ENCODE assay signal across 30 mouse cellular contexts in genomic region chr1:178663539-178663938, GRCm38 (mm10).
DNase-seq lines count a peak whose midpoint lies in the region; ATAC-seq and TF ChIP-seq lines count a peak whose summit lies in the region.
"Had no signal": no experiment of that assay in that cellular context is flagged by ENCODE, and none has a peak within 500 bp of the region (broad histone marks: within the 10 kb centered on the region; RNA-seq: fewer than 3 reads in every experiment).

No protein-coding gene starts in this region.

- no peak overlapping the region for H3K4me3 ChIP-seq in intestine, embryonic 15.5 days (replicated peaks)
- no peak overlapping the region for H3K4me3 ChIP-seq in intestine, postnatal 0 days (ENCODE audit: low read depth, low read length)
- H3K4me3 ChIP-seq in stomach, embryonic 14.5 days (ENCODE audit: low read depth, low read length) = no peak overlapping the region
- no peak overlapping the region for H3K4me3 ChIP-seq in stomach, postnatal 0 days (ENCODE audit: low read depth, low read length)
- H3K4me3 ChIP-seq in limb, embryonic 10.5 days = no peak overlapping the region
- H3K4me3 ChIP-seq: gastrocnemius, adult 2 months; hindbrain, embryonic 10.5 days; layer of hippocampus, adult 2 months; midbrain, embryonic 15.5 days; myocyte; neural tube, embryonic 13.5 days had no signal

- ATAC-seq in intestine, embryonic 15.5 days = no peak
- ATAC-seq in intestine, postnatal 0 days = no peak
- no peak for ATAC-seq in stomach, embryonic 14.5 days (ENCODE audit: insufficient number of reproducible peaks, insufficient read depth, low FRiP score, low read depth)
- no peak for ATAC-seq in stomach, postnatal 0 days (ENCODE audit: low FRiP score, low TSS enrichment)
- ATAC-seq: forebrain, postnatal 0 days; hindbrain, embryonic 16.5 days; midbrain, embryonic 15.5 days had no signal

- DNase-seq in stomach, postnatal 0 days (ENCODE audit: low spot score) = no peak
- no peak for DNase-seq in limb, embryonic 10.5 days (ENCODE audit: low spot score)
- no peak for DNase-seq in left cerebral cortex, postnatal 10 days (ENCODE audit: extremely low spot score in 1 of 2, low spot score in 2 of 2)
- DNase-seq in adrenal gland, adult 18-20 months (ENCODE audit: low spot score in 2 of 2) = no peak
- DNase-seq: adrenal gland, postnatal 10 days; B cell, adult 2 months; cerebellum, adult 18-20 months; cerebellum, postnatal 25 days; forebrain, postnatal 0 days; gastrocnemius, adult 2 months; heart, postnatal 10 days; kidney, adult 18-20 months; kidney, postnatal 14 days; lung, postnatal 4 days; retina, postnatal 1 day; right cerebral cortex, postnatal 25 days; spleen, adult 18-20 months; thymus, adult 2 months; thymus, postnatal 4 days had no signal

- no peak overlapping the region for H3K4me2 ChIP-seq in intestine, embryonic 15.5 days (replicated peaks)
- no peak overlapping the region for H3K4me2 ChIP-seq in intestine, postnatal 0 days (replicated peaks; ENCODE audit: low read depth)
- H3K4me2 ChIP-seq in stomach, embryonic 14.5 days (replicated peaks; ENCODE audit: low read depth, low read length) = no peak overlapping the region
- no peak overlapping the region for H3K4me2 ChIP-seq in stomach, postnatal 0 days (replicated peaks; ENCODE audit: low read depth)
- H3K4me2 ChIP-seq: midbrain, embryonic 15.5 days; neural tube, embryonic 13.5 days had no signal

- TF ChIP-seq CTCF in intestine, postnatal 0 days (IDR thresholded peaks at IDR 0.05; ENCODE audit: low read depth) = no peak
- no peak for TF ChIP-seq CTCF in stomach, postnatal 0 days (IDR thresholded peaks at IDR 0.05; ENCODE audit: low read depth)

- peaks cover 14% of the 10 kb centered on the region; the same call in 1 of the 2 replicates for H3K4me1 ChIP-seq in intestine, embryonic 15.5 days (replicated peaks)
- H3K4me1 ChIP-seq in intestine, postnatal 0 days (replicated peaks; ENCODE audit: control insufficient read depth, insufficient read depth, low read length) = no peaks in the 10 kb centered on the region
- peaks cover 17% of the 10 kb centered on the region for H3K4me1 ChIP-seq in stomach, embryonic 14.5 days (ENCODE audit: control insufficient read depth, insufficient read depth, low read length)
- H3K4me1 ChIP-seq in stomach, postnatal 0 days (replicated peaks; ENCODE audit: control insufficient read depth, insufficient read depth) = no peaks in the 10 kb centered on the region
- peaks cover 67% of the 10 kb centered on the region for H3K4me1 ChIP-seq in limb, embryonic 10.5 days

- intact Hi-C loops in left cerebral cortex, postnatal 10 days (cut with DNase I) = no loop called here

- no peaks in the 10 kb centered on the region for H3K9me3 ChIP-seq in intestine, embryonic 15.5 days
- H3K9me3 ChIP-seq in intestine, postnatal 0 days (ENCODE audit: control insufficient read depth) = no peaks in the 10 kb centered on the region
- H3K9me3 ChIP-seq in stomach, embryonic 14.5 days (ENCODE audit: control insufficient read depth, low read depth, low read length) = no peaks in the 10 kb centered on the region
- no peaks in the 10 kb centered on the region for H3K9me3 ChIP-seq in stomach, postnatal 0 days (ENCODE audit: control insufficient read depth, low read length)
- no peaks in the 10 kb centered on the region for H3K9me3 ChIP-seq in limb, embryonic 10.5 days (replicated peaks)
- H3K9me3 ChIP-seq: hindbrain, embryonic 10.5 days; midbrain, embryonic 15.5 days; neural tube, embryonic 13.5 days had no signal

- TF ChIP-seq EP300 in stomach, postnatal 0 days (optimal IDR thresholded peaks at IDR 0.05) = no peak

- no peaks in the 10 kb centered on the region for H3K36me3 ChIP-seq in intestine, embryonic 15.5 days
- H3K36me3 ChIP-seq in intestine, postnatal 0 days (ENCODE audit: control insufficient read depth, insufficient read depth) = no peaks in the 10 kb centered on the region
- H3K36me3 ChIP-seq in stomach, embryonic 14.5 days (ENCODE audit: control insufficient read depth, insufficient read depth, low read length) = no peaks in the 10 kb centered on the region
- H3K36me3 ChIP-seq in stomach, postnatal 0 days (ENCODE audit: control insufficient read depth, insufficient read depth, low read length) = no peaks in the 10 kb centered on the region
- H3K36me3 ChIP-seq in limb, embryonic 10.5 days = peaks cover 16% of the 10 kb centered on the region; the same call in 1 of the 2 replicates
- H3K36me3 ChIP-seq: G1E; hindbrain, embryonic 10.5 days; midbrain, embryonic 15.5 days; neural tube, embryonic 13.5 days had no signal

- H3K27ac ChIP-seq in intestine, embryonic 15.5 days = 0 out of 2 replicates have a peak overlapping the region, but pooled peaks have one; percentile 27
- H3K27ac ChIP-seq in intestine, postnatal 0 days (ENCODE audit: low read depth, low read length) = no peak overlapping the region
- peak overlapping the region; percentile 21; the same call in 1 of the 2 replicates for H3K27ac ChIP-seq in stomach, embryonic 14.5 days (ENCODE audit: low read length)
- H3K27ac ChIP-seq in stomach, postnatal 0 days (replicated peaks) = no peak overlapping the region
- peak overlapping the region; percentile 73 for H3K27ac ChIP-seq in limb, embryonic 10.5 days
- H3K27ac ChIP-seq: gastrocnemius, adult 2 months; layer of hippocampus, adult 2 months; midbrain, embryonic 15.5 days; neural tube, embryonic 13.5 days had no signal

- WGBS in intestine, embryonic 15.5 days = 45% methylated on average over 1 of the region's 1 CpGs
- 62% methylated on average over 1 of the region's 1 CpGs for WGBS in intestine, postnatal 0 days
- 43% methylated on average over 1 of the region's 1 CpGs for WGBS in stomach, embryonic 14.5 days
- WGBS in stomach, postnatal 0 days = 57% methylated on average over 1 of the region's 1 CpGs
- 83% methylated on average over 1 of the region's 1 CpGs for WGBS in limb, embryonic 10.5 days

- no peaks in the 10 kb centered on the region for H3K27me3 ChIP-seq in intestine, embryonic 15.5 days (replicated peaks)
- H3K27me3 ChIP-seq in intestine, postnatal 0 days (replicated peaks; ENCODE audit: control insufficient read depth, insufficient read depth, low read length) = no peaks in the 10 kb centered on the region
- no peaks in the 10 kb centered on the region for H3K27me3 ChIP-seq in stomach, embryonic 14.5 days (ENCODE audit: control insufficient read depth, insufficient read depth, low read length)
- no peaks in the 10 kb centered on the region for H3K27me3 ChIP-seq in stomach, postnatal 0 days (ENCODE audit: control insufficient read depth, insufficient read depth, low read length)
- H3K27me3 ChIP-seq in limb, embryonic 10.5 days (ENCODE audit: low read depth, poor library complexity, severe bottlenecking) = no peaks in the 10 kb centered on the region
- H3K27me3 ChIP-seq: CH12.LX; midbrain, embryonic 15.5 days; neural tube, embryonic 13.5 days had no signal

- no peak overlapping the region for H3K9ac ChIP-seq in intestine, embryonic 15.5 days
- H3K9ac ChIP-seq in intestine, postnatal 0 days (ENCODE audit: low read depth, low read length) = no peak overlapping the region
- H3K9ac ChIP-seq in stomach, embryonic 14.5 days (replicated peaks; ENCODE audit: low read depth, low read length) = no peak overlapping the region
- H3K9ac ChIP-seq in stomach, postnatal 0 days (ENCODE audit: low read length) = no peak overlapping the region
- H3K9ac ChIP-seq: forebrain, postnatal 0 days; midbrain, embryonic 15.5 days; neural tube, embryonic 13.5 days had no signal

Comparison
In these comparisons a context has a peak if more than half of its experiments do, and no peak if none do; other contexts are left out.
1. H3K27ac ChIP-seq: peak in intestine, embryonic 15.5 days (single experiment), stomach, embryonic 14.5 days (single experiment) and limb, embryonic 10.5 days (single experiment); none in intestine, postnatal 0 days (single experiment) and stomach, postnatal 0 days (single experiment).